Mouse (Mus musculus) stomach, embryonic 16.5 days (tissue): ENCODE results near the gene Pmvk. TPM values are rescaled to one million over a fixed set of nuclear protein-coding genes. Genes with fewer than 3 reads are reported as not detected.
A peak's percentile ranks its signal among the peaks of the same experiment; 100 is the strongest.

Experiments
- ATAC-seq: fragments of 200-750 bp; cut with Nextera tagmentation; 2 replicates; pipeline ENCODE4 v1.8.0; 2017; ENCODE audit warnings: moderate number of reproducible peaks, moderate TSS enrichment; ENCODE audit not compliant: insufficient read depth, low FRiP score
- H3K27ac ChIP-seq: fragments of 300-500 bp; sonication (generic); 2 replicates; pipeline ENCODE4 v1.5.1; 2014; ENCODE audit warnings: low read length
- H3K27me3 ChIP-seq: fragments of 300-500 bp; sonication (generic); 2 replicates; pipeline ENCODE4 v1.6.1; 2014; ENCODE audit warnings: low read length, control low read depth, mixed read lengths; ENCODE audit not compliant: control insufficient read depth, insufficient read depth
- H3K36me3 ChIP-seq: fragments of 300-500 bp; sonication (generic); 2 replicates; pipeline ENCODE4 v1.6.1; 2014; ENCODE audit warnings: low read length; ENCODE audit not compliant: control insufficient read depth, insufficient read depth
- H3K4me1 ChIP-seq: fragments of 300-500 bp; sonication (generic); 2 replicates; pipeline ENCODE4 v1.6.1; 2014; ENCODE audit warnings: low read length, control low read depth, mixed read lengths; ENCODE audit not compliant: control insufficient read depth, insufficient read depth
- H3K4me2 ChIP-seq: fragments of 300-500 bp; sonication (generic); 2 replicates; pipeline ENCODE4 v1.6.1; 2014; ENCODE audit warnings: low read depth, low read length, mixed read lengths
- H3K4me3 ChIP-seq: fragments of 300-500 bp; sonication (generic); replicated peaks from 2 replicates; pipeline ENCODE4 v1.5.1; 2014; ENCODE audit warnings: mild to moderate bottlenecking, low read length
- H3K9ac ChIP-seq: fragments of 300-500 bp; sonication (generic); 2 replicates; pipeline ENCODE4 v1.6.1; 2014; ENCODE audit warnings: low read length
- H3K9me3 ChIP-seq: fragments of 300-500 bp; sonication (generic); replicated peaks from 2 replicates; pipeline ENCODE4 v1.6.1; 2016; ENCODE audit warnings: low read length, control low read depth; ENCODE audit not compliant: control insufficient read depth
- WGBS: fragments of 180-500 bp; shearing (Covaris S2); extraction: QIAGEN DNeasy Blood & Tissue Kit; methylation state at CpG from one replicate; pipeline ENCODE4 v1.1.7; 2014; 5-methylcytosine and 5-hydroxymethylcytosine counted together
- polyA plus RNA-seq: library from polyadenylated mRNA; unstranded; fragments of >200 nt; fragmentation: Nextera tagmentation; extraction: Ambion mirVana; gene quantifications from 2 replicates; pipeline ENCODE4 v1.2.1, GENCODE M21; 2015

The Pmvk gene
- polyA plus RNA-seq, 1 experiment from 2014 or later, result 56.0 TPM

- ATAC-seq, result no peak
- WGBS, result 61% methylated on average over 7 of the region's 7 CpGs
- no peaks in the 10 kb centered on the region for H3K9me3 ChIP-seq
- H3K27me3 ChIP-seq, result no peaks in the 10 kb centered on the region
- H3K36me3 ChIP-seq, result peaks cover 6% of the 10 kb centered on the region
- no peak overlapping the region for H3K4me2 ChIP-seq
- H3K9ac ChIP-seq, result no peak overlapping the region
- no peak overlapping the region for H3K27ac ChIP-seq
- peaks cover 16% of the 10 kb centered on the region for H3K4me1 ChIP-seq
- H3K4me3 ChIP-seq, result no peak overlapping the region
These were observed 19.3 kb upstream of the Pmvk start for GRCm38 (mm10) chr3:89435041-89435440.

- Histone ChIP-seq H3K9ac (peak within 1 kb of the TSS; percentile 77), H3K27me3 (no peaks in the 10 kb centered on the region), H3K4me3 (peak within 1 kb of the TSS; percentile 61), H3K4me1 (peaks cover 10% of the 10 kb centered on the region), H3K9me3 (no peaks in the 10 kb centered on the region), H3K4me2 (peak within 1 kb of the TSS; percentile 70), H3K36me3 (peaks cover 6% of the 10 kb centered on the region), H3K27ac (peak within 1 kb of the TSS; percentile 81)
- ATAC-seq, result peak; percentile 79
- WGBS, result 5% methylated on average over 16 of the region's 16 CpGs
These were observed 17.9 kb upstream of the Pmvk start, which contains the start of gene Pbxip1 for GRCm38 (mm10) chr3:89436176-89437113. Gene Pbxip1 (plus strand): TSS chr3:89436706.

- Histone ChIP-seq H3K9ac (peak overlapping the region; percentile 77), H3K36me3 (peaks cover 5% of the 10 kb centered on the region), H3K4me1 (peaks cover 8% of the 10 kb centered on the region; the same call in 1 of the 2 replicates), H3K27me3 (no peaks in the 10 kb centered on the region), H3K4me3 (peak overlapping the region; percentile 61), H3K9me3 (no peaks in the 10 kb centered on the region), H3K27ac (peak overlapping the region; percentile 81), H3K4me2 (peak overlapping the region; percentile 70)
- 27% methylated on average over 5 of the region's 5 CpGs for WGBS
- no peak for ATAC-seq
These were observed 17.1 kb upstream of the Pmvk start for GRCm38 (mm10) chr3:89437269-89437668.

GRCm38 (mm10) chr3:89440691-89441090 lies 13.7 kb upstream of the Pmvk start:
- no peak overlapping the region for H3K9ac ChIP-seq
- WGBS, result 89% methylated on average over 2 of the region's 2 CpGs
- H3K9me3 ChIP-seq, result no peaks in the 10 kb centered on the region
- H3K27ac ChIP-seq, result no peak overlapping the region
- H3K27me3 ChIP-seq, result no peaks in the 10 kb centered on the region
- no peak overlapping the region for H3K4me2 ChIP-seq
- no peak for ATAC-seq
- 0 out of 2 replicates have a peak, but pooled peaks cover 4% of the 10 kb centered on the region for H3K36me3 ChIP-seq
- peaks cover 8% of the 10 kb centered on the region; the same call in 1 of the 2 replicates for H3K4me1 ChIP-seq
- H3K4me3 ChIP-seq, result no peak overlapping the region

GRCm38 (mm10) chr3:89448720-89449537 lies 5.4 kb upstream of the Pmvk start:
- whole genome bisulfite sequencing, result 58% methylated on average over 13 of the region's 13 CpGs
- peaks cover 10% of the 10 kb centered on the region; the same call in 1 of the 2 replicates for H3K4me1 ChIP-seq
- ATAC-seq, result peak; percentile 57; the same call in 1 of the 2 replicates
- no peaks in the 10 kb centered on the region for H3K9me3 ChIP-seq
- 0 out of 2 replicates have a peak overlapping the region, but pooled peaks have one; percentile 16 for H3K9ac ChIP-seq
- peak overlapping the region; percentile 35 for H3K27ac ChIP-seq
- H3K4me2 ChIP-seq, result no peak overlapping the region
- H3K27me3 ChIP-seq, result no peaks in the 10 kb centered on the region
- no peak overlapping the region for H3K4me3 ChIP-seq
- no peaks in the 10 kb centered on the region for H3K36me3 ChIP-seq

GRCm38 (mm10) chr3:89449541-89449940 lies 4.8 kb upstream of the Pmvk start:
- Histone ChIP-seq H3K27ac (no peak overlapping the region), H3K9ac (no peak overlapping the region), H3K36me3 (no peaks in the 10 kb centered on the region), H3K9me3 (no peaks in the 10 kb centered on the region), H3K4me3 (no peak overlapping the region), H3K27me3 (no peaks in the 10 kb centered on the region), H3K4me1 (peaks cover 10% of the 10 kb centered on the region; the same call in 1 of the 2 replicates), H3K4me2 (no peak overlapping the region)
- WGBS, result 43% methylated on average over 7 of the region's 7 CpGs
- peak; percentile 59 for ATAC-seq

- H3K9ac ChIP-seq, result no peak overlapping the region
- no peak overlapping the region for H3K27ac ChIP-seq
- no peak overlapping the region for H3K4me2 ChIP-seq
- peaks cover 12% of the 10 kb centered on the region; the same call in 1 of the 2 replicates for H3K4me1 ChIP-seq
- no peaks in the 10 kb centered on the region for H3K27me3 ChIP-seq
- H3K36me3 ChIP-seq, result no peaks in the 10 kb centered on the region
- ATAC-seq, result no peak
- H3K9me3 ChIP-seq, result no peaks in the 10 kb centered on the region
- H3K4me3 ChIP-seq, result no peak overlapping the region
- 76% methylated on average over 1 of the region's 1 CpGs for WGBS
These were observed 2.4 kb upstream of the Pmvk start for GRCm38 (mm10) chr3:89451916-89452315.

- no peaks in the 10 kb centered on the region for H3K36me3 ChIP-seq
- peaks cover 18% of the 10 kb centered on the region for H3K4me1 ChIP-seq
- no peak for ATAC-seq
- H3K27ac ChIP-seq, result no peak overlapping the region
- no peaks in the 10 kb centered on the region for H3K27me3 ChIP-seq
- no peak overlapping the region for H3K9ac ChIP-seq
- no peak overlapping the region for H3K4me3 ChIP-seq
- WGBS, result 90% methylated on average over 1 of the region's 1 CpGs
- no peaks in the 10 kb centered on the region for H3K9me3 ChIP-seq
- H3K4me2 ChIP-seq, result no peak overlapping the region
These were observed 1.5 kb downstream of the Pmvk start for GRCm38 (mm10) chr3:89455786-89456285.
